Mouse (Mus musculus): ENCODE results near the gene Tvp23b. TPM values are rescaled to one million over a fixed set of nuclear protein-coding genes. Genes with fewer than 3 reads are reported as not detected.

The Tvp23b gene
- polyA plus RNA-seq (2015; fragmentation: Nextera tagmentation; extraction: Ambion mirVana): 51.5 and 57.7 TPM in 2 replicates

DNA sequence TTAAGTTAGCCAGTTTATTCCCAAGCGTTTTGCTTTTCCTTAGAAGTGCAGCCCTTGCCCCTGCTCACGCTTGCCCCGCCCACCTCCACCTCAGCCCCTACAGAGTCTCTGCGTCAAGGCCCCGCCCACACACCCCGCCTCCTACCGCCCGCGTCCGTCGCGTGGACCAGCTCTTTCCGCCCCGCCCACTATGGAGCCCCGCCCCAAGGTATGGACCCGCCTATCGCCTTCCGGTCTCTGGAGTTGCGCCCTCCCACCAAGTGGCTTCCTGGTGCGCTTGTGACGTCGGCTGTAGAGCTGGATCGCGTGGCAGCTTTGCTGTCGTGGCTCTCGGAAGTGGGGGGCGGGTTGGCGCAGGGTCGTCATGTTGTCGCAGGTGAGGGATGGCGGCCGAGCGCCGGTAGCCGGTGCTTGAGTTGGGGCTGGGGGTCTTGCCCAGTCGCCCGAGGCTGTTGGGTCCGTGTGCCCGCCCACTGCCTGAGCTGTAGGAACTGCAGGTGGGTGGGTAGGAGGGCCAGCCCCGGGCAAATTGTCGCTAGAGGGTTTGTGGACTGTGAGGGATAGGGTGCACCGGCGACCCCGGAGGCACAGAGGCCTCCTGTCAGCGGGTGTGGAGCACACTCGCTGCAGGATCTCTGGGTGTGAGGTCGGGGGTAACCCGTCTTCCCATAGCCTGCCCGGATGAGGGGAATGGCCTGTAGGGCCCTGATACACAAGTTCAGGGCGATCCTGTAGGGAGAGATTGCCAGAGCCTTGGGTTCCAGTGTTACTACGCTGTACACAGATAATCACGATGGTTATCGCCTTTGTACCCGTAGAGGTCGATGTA is at the start of gene Tvp23b:
Tvp23b (plus strand) TSS at position 236 of the 829 bp plus-strand sequence.
- DNase-seq (ENCODE audit: low spot score): peak; percentile 99

DNA sequence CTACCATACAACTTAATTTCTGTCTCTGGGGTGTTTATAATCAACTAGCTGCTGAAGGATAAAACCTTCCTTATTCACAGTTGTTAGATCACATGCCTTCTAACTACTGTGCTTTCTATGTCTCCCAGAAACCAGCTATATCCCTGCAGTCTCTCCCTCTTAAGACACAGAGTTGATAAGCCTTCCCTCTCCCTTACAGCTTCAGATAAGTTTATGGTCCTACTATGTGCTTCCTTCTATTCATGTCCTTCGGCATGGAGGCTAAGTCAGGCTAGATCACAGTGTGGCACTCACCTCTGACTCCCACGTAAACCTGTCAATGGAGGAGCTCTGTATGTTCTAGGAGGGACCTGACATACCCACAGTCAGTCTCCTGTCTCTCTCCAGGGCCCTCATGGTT is 48.9 kb upstream of the Tvp23b start:
- DNase-seq (ENCODE audit: low spot score): no peak

DNA sequence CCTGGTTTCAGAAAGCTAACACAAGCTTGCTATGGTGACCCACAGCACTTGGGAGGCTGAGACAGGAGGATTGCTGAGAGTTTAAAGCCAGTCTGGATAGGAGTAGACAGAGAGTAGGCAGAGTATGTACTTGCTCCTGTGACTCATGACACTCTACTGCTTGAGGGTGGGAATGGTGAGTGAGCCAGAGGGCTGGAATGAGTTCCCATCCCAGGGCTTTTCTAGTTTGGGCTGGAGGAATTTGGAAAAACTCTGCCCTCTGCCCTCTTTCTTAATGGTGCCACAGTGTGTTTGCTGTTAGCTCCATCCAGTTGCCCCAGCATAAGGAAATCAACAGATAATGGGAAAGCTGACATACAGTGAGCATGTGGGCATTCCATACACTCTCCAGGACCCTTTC is 47.3 kb upstream of the Tvp23b start:
- DNase-seq (ENCODE audit: low spot score): no peak

DNA sequence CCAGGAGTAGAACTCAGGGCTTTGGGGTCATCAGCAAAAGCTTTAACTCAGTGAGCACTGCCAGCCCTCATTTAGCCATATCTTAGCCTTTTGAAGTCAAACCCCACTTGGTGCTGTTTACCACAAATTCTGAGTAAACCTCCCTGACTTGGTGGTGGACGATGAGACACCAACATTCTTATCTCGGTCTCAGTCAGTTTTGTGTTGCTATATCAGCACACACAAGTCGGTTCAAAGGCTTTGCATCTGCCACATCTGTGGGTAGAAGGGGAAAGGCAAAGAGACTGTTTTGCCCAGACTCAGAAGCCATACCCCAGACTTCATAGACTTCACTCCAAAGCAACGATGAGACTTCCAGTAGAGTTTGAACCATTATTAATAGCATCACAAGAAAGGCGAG is 34.7 kb upstream of the Tvp23b start:
- peak; percentile 20 for DNase-seq (ENCODE audit: low spot score)

DNA sequence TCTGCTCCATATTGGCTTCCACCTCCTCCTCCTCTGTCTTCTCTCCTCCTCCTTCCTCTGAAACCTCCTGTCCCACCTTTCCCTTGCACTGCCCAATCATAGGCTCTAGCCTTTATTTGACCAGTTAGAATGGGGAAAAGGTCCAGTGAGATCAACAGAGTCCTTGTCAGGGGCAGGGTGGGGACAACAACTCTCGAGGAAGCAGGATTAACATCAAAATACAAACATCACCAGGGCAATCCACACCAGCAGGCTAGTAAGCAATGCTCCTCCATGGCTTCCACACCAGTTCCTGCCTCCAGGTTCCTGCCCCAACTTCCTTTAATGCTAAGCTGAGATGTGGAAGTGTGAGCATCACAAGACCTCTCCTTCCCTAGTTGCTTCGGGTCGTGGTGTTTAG is 33.5 kb upstream of the Tvp23b start:
- DNase-seq (ENCODE audit: low spot score): no peak

DNA sequence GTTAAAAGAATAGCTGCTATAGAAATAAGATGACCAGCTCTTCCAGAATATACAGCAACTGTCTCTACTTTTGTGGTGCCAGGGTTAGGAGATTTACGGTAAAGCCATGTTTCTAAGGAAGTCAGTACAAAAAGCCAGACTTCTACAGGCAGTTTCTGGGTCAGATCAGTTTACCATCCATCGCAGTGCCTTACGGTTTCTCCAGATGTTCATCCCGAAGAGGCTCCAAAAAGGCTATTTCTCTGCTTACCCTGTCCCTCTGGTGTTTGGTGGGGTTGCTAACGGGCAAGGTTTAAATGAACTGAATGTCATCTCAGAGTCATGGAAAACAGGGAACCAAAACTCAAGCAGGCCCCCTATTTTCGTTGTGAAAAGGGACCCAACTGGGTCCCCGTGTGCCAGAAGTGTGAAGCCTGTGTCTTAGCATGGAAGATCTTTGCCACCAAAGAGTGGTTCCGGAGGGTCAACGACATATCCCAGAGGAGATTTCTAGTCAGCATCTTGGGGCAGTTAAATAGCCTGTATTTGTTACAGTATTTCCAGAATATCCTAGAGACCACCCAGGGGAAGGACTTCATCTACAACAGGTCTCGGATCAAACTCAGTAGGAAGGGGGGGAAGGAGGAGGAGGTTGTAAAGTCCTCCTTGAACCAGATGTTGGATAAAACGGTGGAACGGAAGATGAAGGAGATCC is 32.1 kb upstream of the Tvp23b start, which contains the start of gene Fbxw10:
Fbxw10 (plus strand) TSS at position 109 of the 694 bp plus-strand sequence.
- peak; percentile 74 for DNase-seq (ENCODE audit: low spot score)

DNA sequence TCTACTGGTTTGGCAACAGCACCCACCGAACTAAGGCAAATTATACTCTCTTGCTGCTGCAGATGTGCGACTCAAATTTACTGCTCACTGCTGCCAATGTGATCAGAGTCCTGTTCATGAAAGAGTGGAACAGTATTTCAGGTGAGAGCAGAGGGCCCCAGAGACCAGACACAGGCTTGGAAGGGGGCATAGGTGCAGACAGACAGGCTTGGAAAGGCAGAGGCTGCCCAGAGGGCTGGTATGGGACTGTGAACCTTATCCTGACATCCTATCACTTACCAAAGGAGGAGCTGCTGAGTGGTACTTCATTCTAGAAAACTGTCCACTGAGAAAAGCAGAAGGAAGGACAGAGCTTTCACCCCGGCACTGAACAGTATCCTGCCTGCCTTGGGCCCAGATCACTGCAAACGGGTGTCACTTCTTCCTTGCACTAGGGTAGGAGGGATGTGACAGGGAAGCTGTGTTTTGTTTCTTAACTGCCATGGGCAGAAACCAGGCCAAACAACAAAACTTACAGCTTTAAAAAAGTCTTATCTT is 31.5 kb upstream of the Tvp23b start:
- peak; percentile 18 for DNase-seq (ENCODE audit: low spot score)

DNA sequence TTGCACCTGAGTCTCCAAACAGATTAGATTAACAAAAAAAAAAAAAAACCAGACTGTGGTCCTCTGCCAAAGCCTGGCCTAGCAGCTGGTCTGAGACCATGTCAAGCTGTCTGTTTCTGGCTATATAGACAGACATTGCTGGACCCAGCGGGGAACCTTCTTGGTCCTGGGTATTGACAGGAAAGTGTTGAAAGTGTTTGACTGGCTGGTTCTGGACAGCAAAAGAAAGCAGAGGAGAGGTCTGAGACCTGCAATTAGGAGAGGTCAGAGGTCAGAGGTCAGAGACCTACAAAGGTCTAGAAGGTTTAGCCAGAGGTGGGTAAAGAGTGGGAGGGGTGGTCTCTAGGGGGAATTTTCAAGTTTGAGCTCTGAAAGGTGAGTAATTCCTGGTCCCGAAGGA is 31.0 kb upstream of the Tvp23b start:
- DNase-seq (ENCODE audit: low spot score): no peak

DNA sequence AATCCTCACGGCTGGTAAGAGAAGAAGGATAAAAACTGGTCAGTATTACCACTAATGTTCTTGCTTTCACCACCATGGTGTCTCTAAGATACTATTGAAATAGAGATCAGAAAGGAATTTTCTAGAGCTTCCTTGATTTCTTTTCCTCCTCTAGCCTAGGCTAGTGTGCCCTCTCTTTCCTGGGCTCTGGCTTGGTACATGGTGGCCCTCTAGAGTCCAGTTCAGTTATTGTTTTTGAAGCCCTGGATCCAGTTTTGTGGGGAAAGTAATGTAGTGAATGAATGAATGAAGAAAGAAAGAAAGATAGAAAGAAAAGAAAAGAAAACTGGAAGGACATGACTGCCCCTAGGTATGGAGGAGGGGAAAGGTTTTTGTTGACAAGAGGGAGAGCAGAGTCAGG is 28.1 kb upstream of the Tvp23b start:
- DNase-seq (ENCODE audit: low spot score): peak; percentile 5

DNA sequence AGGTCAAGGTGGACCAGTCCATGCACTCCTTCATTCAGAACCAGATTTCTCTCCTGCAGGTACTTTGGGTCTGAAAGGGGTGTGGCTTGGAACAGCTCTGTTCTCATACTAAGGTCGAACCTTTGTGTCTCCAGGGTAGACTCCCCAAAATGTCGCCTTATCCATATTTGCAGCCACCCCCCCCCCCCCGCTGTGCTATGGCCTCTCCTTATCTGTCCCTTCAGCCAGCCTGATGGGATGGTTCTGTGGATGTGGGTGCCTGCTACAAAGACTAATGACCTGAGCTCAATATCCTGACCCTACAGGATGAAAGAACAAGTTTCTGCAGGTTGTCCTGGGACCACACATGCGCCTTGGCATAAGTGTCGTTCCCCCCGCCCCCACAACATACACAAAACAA is 25.9 kb upstream of the Tvp23b start:
- DNase-seq (ENCODE audit: low spot score): no peak

DNA sequence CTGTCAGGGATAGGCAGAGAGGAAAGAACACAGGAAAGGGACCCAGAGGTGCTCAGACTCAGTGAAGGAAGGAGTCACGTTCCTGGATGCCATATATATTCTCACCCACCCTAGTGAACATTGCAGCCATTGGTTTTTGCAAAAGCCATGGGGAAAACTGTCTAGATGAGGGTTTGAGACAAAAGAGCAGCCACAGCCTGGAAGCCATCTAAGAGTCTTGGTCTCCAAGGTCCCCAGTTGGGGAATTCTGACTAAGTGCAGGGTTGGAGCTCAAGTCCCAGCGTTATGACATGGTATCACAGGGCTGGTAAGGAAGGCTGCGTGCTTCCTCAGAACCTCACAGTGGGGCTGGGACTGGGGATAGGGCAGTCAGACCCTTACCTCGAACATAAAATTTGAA is 13.7 kb upstream of the Tvp23b start:
- no peak for DNase-seq (ENCODE audit: low spot score)

DNA sequence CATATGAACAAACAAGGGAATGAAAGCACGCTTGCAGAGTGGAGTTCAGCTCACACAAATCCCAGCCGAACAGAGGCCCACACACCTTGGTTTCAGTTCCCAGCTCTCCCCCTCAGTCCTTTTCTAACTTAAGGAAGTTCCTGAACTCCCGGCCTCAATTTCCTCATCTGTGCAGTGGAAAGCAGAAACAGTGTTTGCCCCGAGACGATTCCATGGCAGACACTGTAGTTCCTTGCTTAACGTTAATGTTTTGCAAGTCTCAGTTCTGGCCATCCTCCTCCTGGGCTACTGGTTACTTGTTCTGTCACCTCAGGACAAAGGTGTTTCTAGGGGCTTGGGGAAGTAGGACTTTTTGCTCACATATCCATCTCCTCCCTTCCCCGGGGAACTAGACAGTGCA is 12.6 kb upstream of the Tvp23b start:
- no peak for DNase-seq (ENCODE audit: low spot score)

DNA sequence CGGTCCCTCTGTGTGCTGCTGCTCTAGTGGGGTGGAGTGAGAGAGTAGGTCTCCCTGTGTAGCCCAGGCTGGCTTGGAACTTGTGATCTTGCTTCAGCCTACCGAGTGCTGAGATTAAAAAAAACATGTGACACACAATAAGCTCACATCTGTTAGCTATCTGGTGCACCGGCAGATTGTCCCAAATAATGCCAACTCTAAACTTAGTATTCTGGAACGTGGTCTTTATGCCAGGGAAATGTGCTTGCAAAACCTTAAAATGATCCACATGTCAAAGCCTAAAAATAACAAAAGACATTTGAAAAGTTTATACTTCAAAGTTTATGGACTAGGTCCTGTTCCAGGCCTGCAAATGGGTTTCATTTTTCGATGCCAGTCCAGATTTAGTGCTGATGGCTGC is 10.1 kb upstream of the Tvp23b start:
- no peak for DNase-seq (ENCODE audit: low spot score)

DNA sequence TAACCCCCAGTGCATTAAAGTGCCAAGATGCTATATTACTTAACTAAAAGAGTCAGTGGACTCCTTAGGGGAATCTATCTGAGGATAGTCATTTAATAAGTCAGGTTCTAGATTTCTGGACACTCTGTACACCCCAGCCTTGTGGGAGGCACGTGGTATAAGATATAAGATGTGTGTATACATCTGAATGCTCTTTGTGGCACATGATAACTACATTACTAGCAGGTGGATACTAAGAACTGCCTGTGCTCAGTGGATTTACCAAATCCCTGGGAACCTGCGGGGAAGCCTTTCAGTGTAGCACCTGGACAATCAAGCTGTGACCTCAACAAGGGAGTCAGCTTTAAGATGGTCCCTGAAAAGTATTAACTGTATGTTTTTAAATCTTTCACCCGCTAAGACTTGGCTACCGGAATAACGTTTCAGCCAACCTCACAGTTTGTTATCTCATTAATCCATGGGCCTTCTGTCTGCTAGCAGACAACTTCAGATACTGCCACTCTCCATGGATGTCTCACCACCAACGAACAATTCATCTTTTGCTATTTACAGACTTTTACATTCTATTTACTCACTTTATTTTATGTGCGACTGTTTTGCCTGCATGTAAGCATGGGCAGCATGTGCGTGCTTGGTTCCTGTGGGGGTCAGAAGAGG is 9.4 kb upstream of the Tvp23b start:
- DNase-seq (ENCODE audit: low spot score): no peak

DNA sequence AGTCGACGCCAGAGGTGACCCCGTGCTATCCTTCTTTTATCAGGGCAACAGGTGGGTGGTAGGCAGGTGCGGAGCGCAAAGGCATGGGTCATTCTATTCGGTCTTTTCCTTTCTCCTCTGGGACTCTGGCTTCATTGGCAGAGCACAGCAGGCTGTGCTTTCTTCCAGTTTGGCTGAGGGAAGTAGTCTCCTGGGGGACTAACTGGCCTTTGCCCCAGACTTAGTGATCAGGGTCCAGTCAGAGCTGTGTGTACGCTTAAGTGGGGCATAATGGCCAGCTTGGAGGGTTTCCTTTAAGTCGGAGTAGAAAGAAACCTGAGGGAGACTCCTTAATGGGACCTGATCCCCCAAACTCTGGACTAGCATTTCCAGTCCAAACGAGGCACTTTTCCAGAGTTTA is 5.8 kb upstream of the Tvp23b start:
- no peak for DNase-seq (ENCODE audit: low spot score)

DNA sequence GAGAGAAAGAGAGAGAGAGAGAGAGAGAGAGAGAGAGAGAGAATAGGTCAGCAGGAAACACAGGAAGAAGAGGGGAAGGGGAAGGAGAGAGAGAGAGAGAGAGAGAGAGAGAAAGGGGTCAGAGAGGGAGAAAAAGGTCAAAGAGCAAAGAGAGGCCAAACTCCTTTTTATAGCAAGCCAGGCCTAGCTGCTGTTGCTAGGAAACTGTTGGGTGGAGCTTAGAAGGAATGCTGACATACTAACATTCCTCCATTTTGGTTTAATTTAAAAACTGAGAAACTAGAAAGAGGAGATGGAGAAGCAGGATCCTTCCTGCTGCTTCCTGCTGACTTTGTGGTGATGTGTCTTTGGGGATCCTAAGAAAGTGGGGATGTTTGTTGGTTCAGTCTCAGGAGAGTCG is 3.6 kb upstream of the Tvp23b start:
- DNase-seq (ENCODE audit: low spot score): no peak

DNA sequence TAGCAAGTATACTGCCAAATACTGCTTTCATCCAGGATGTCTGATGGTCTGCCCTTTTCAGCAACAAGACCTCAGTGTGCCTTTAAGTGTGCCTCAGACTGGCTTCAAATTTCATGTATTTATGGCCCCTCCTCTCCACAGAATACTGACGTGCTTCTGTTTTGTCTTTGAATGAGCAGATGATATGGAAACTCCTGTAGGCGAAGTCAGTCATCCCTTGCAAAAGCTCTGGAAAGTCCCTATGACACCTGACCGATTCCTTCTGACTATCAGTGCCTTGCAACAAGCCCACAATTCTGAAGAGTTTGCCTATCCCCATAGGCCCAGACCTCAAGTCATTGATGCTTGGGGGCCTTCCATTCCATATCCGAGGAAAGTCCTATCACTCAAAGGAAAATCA is 2.8 kb upstream of the Tvp23b start:
- no peak for DNase-seq (ENCODE audit: low spot score)

DNA sequence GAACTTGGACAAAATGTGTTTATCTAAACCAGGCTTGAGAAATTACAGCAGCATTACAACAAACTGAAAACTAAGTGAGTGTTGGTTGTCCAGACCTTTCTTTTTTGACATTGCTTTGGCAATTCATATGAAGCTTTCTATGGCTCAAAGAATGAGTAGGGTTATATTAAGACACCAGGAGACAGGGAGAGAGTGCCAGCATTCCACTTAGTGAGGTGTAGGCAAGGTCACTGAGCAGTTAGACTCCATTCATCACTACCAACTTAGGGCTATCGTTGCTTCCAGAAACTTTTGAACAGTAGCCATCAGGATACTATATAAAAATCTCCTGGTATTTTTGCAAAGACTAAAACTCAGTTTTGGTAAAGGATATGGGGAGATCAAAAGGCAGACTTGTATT is 1.9 kb upstream of the Tvp23b start:
- DNase-seq (ENCODE audit: low spot score): no peak

DNA sequence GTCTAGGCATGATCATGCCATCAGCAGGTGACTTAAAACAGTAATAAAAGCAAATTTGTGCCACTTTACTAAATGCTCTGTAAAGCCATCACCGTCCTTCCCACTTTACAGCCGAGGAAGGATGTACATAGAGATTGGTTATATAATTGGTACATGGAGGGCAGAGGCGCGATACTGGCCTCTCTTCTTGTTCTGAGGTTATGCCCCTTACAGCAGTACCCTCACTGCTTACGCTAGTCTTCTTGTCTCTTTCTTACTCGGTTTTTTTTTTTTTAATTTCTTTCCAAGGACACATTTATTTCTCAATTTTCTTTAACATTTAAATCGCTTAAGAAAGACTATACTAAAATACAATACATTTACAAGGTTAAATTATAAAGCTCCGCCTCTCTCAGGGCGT is 527 bp upstream of the Tvp23b start:
- DNase-seq (ENCODE audit: low spot score): no peak

DNA sequence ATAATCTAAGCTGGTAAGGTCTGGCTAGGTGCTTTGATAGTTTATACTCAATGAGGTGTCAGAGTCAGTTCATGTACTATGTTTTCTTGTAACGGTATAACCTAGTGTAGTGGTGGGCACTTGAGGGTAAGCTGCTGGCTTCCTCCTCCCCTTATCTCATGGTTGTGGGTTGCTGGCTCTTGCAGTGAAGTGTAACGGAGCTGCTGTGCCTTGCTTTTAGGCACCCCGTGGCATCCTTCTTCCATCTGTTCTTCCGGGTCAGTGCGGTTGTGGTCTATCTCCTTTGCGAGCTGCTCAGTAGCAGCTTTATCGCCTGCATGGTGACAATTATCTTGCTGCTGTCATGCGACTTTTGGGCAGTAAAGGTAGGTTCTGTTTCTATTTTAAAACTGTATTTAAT is 4.2 kb downstream of the Tvp23b start:
- no peak for DNase-seq (ENCODE audit: low spot score)

DNA sequence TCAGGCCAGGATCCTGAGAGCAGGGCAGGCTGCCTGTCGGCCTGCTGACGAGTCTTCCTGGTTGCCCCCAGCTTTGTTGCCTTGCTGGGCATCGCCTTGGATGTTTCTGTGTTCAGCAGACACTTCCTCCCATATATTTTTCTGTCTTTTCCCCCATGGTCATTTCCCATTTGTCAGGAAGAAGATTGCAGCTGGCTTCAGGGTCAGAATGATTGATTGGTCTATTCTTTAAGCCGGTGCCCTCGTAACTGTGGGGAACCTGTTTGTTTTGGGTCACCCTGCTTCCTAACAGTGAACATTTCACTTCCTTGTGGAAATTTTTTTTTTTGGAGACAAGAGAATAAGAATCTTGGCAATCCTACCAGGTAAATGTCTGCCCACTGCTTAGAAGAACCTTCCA is 6.1 kb downstream of the Tvp23b start:
- DNase-seq (ENCODE audit: low spot score): no peak

DNA sequence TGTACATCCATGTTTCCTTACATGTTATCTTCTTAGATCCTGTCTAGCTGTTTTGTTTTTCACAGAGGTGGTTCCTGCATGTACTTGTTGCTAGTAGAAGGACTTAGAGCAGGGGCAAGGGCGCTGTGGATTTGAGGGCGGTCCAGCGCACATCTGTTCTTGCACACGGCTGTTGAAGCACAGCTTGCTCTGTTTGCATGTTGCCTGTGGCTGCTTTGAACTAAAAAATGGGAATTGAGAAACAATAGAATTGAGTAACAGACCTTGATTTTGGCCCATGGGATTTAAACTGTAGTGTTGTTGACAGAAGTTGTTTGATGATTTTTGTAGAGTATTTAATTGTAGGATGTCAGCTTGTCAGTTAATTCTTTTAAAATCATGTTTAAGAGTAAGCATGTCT is 11.5 kb downstream of the Tvp23b start:
- no peak for DNase-seq (ENCODE audit: low spot score)

Measured in thymus, postnatal 0 days (tissue).